Mouse (Mus musculus): ENCODE results near the gene Yipf2. TPM values are rescaled to one million over a fixed set of nuclear protein-coding genes. Genes with fewer than 3 reads are reported as not detected.
A peak's percentile ranks its signal among the peaks of the same experiment; 100 is the strongest.

Yipf2 gene
- total RNA-seq, 1 experiment from 2014 or later = 12.4 TPM

DNA sequence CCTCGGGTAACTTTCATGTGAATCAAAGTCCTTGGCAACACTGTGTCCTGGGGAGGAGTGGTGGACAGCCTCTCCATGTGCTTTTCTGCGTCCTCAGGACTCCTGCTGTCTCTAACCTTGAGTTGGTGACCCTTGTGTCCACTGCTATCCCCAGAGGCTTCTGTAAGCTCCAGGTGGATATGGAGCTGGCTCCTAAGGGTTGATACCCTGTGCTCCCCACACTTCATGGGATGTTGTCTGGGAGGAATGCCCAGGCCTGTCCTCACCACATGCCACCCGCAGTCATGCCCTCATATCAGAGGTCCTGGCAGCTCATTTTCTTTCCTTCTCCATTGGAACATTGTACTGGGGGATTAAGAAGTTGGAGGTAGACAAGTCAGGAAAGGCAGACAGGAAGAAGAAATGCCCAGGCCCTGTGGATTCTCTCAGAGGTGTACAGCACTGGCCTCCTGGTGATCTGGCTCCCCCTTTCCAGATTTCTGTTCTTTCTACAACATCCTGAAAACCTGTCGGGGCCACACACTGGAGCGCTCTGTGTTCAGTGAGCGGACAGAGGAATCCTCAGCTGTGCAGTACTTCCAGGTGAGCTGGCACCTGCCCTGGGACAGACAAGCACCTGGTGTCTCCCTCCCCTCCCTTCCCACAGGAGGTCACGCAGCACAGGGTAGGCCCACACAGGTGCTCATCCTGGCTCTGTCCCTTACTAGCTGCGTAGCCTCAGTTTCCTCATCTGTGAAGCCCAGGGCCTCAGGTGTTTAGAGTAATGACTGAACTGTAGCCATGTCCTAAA lies 18.4 kb downstream of the Yipf2 start:
- no peak for ATAC-seq (replicated peaks in 1 of 2; ENCODE audit: insufficient read depth in 1 of 2, low FRiP score in 2 of 2, low TSS enrichment in 1 of 2, low read depth in 1 of 2, poor library complexity in 2 of 2, severe bottlenecking in 2 of 2)

DNA sequence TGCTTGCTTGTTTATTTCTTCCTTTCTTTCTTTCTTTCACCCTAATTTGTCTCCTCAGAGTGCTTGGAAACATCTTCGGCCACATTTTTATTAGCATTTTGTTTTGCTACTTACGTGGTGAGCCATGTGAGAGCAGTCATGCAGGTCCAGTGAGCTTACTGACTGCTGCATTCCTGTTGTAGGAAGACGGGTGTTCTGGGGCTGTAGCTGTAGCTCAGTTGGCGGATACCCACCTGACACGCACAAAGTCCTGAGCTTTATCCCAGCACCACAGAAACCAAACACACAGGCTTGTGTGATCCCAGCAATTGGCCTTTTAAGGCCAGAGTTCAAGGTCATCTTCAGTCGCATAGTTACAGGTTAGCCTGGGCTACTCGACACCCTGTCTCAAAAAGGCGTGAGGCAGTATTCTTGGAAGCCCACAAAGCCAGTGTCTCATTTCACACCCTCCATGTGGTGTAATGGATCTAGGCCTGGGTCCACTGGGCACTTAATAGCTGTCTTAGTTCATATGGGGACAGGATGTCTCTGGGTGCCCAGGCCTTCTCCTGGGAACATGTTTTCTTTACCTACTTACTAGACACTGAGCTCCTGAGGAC lies 23.9 kb downstream of the Yipf2 start:
- ATAC-seq (replicated peaks in 1 of 2; ENCODE audit: insufficient read depth in 1 of 2, low FRiP score in 2 of 2, low TSS enrichment in 1 of 2, low read depth in 1 of 2, poor library complexity in 2 of 2, severe bottlenecking in 2 of 2) = no peak

DNA sequence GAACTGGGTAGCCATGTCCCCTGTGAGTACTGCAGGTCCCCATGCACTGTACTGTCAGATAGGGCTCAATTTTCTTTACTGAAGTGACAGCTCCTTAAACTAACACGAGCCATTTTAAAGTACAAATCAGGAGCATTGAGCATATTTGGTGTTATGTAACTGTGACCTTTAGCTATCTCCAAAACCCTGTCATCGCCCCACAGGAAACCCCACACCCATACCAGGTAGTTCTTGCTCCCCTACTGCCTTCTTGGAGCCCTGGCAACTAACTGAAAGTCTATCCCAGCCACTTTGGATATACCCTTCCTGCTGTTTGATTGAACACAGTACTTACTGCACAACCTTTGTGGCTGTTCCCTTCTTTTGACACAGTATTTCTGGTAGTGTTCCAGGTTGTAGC lies 25.6 kb downstream of the Yipf2 start:
- no peak for ATAC-seq (replicated peaks in 1 of 2; ENCODE audit: insufficient read depth in 1 of 2, low FRiP score in 2 of 2, low TSS enrichment in 1 of 2, low read depth in 1 of 2, poor library complexity in 2 of 2, severe bottlenecking in 2 of 2)

DNA sequence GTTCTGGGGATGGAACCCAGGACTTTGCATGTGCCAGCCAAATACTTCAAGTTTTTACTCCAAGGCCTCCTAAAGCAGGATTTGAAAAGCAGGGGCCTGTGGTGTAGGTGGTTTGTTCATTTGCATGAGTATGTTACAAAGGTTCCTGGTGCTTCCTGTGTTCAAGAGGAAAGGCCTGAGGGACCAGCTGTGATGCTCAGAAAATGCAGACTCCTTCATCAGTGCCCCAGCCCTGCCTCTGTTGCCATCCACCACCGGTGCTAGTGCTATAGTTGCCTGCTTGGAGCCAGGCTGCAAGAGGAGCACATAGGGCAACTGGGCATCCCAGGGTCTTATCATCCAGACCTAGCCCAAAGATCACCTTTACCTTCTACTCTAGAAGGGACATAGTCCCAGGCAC lies 26.1 kb downstream of the Yipf2 start:
- no peak for ATAC-seq (replicated peaks in 1 of 2; ENCODE audit: insufficient read depth in 1 of 2, low FRiP score in 2 of 2, low TSS enrichment in 1 of 2, low read depth in 1 of 2, poor library complexity in 2 of 2, severe bottlenecking in 2 of 2)

DNA sequence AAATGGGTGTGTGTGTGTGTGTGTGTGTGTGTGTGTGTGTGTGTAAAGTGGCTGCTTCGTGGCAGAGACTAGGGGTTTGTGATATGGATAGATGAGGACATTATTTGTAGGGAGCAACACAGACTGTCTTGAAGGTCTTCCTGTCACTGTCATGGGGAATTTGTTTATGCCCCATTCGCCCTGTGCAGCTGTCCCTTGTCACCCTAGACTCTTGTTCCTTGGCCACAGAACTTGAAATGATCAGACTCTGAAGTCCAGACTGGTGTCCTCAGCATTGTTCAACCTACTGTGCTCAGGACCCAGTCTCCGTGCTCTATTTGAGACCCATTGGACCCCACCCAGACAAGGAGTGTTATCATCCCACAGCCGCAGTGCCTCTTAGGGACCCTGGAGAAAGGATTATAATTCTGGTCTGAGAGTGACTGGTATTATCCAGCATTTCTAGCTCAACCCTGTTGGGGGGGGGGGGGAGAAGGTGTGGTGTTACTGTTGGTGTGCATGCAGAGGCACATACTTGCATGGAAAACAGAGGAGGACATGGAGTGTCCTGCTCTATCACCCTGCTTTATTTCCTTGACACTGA lies 27.5 kb downstream of the Yipf2 start:
- no peak for ATAC-seq (replicated peaks in 1 of 2; ENCODE audit: insufficient read depth in 1 of 2, low FRiP score in 2 of 2, low TSS enrichment in 1 of 2, low read depth in 1 of 2, poor library complexity in 2 of 2, severe bottlenecking in 2 of 2)

DNA sequence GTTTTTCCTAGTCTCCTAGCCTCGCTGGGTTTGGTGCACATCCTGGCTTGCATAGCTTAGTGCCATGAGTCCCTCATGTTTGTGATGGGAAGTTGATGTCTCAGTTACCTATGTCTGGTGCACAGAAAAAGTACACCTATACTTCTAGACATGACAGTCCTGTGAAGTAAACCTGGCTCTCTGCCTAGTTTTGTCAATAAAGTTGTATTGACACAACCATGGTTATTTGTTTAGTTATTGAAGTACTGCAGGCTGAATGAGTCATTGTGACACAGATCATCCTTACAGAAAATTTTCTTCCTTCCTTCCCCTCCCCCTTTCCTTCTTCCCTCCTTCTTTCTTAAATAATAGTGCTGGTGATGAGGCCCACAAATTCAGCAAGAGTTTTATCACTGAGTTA lies 28.2 kb downstream of the Yipf2 start:
- no peak for ATAC-seq (replicated peaks in 1 of 2; ENCODE audit: insufficient read depth in 1 of 2, low FRiP score in 2 of 2, low TSS enrichment in 1 of 2, low read depth in 1 of 2, poor library complexity in 2 of 2, severe bottlenecking in 2 of 2)

DNA sequence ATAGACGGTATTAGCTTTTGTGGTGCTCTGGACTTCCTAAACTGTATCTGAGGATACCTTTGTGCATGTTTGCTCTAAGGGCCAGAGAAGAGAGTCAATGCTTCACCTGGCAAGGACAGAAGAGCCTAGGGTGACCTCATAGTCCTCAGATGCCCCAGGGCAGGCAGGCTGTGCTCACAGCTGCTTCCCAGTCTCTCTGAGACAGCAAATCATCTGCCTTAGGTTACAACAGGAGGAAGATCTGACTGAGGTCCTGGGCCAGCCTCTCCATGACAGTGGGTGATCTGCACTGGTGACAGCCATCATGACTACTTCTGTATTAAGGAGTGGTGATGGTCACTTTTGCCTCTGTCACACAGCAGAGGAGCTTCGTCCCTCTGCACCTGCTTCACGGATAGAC lies 33.5 kb downstream of the Yipf2 start:
- no peak for ATAC-seq (replicated peaks in 1 of 2; ENCODE audit: insufficient read depth in 1 of 2, low FRiP score in 2 of 2, low TSS enrichment in 1 of 2, low read depth in 1 of 2, poor library complexity in 2 of 2, severe bottlenecking in 2 of 2)

DNA sequence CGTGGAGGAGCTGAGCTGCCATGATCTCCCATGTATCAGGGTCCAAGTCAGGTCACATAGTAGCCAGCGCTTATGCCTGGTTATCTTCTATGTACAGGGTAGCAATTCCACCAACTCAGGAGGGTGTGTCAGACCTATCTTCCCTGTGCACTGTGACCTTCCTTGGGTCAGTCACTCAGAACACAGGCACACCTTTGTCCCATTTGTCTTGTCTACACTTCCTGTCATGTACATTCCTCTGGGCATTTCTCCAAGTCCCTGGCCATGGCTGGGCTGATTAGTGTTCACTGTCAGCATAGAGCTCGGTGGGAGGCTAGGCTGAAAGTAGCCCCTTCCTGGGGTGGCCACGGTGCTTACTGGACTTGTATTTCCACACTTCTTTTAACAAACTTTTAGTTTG lies 34.3 kb downstream of the Yipf2 start:
- ATAC-seq (replicated peaks in 1 of 2; ENCODE audit: insufficient read depth in 1 of 2, low FRiP score in 2 of 2, low TSS enrichment in 1 of 2, low read depth in 1 of 2, poor library complexity in 2 of 2, severe bottlenecking in 2 of 2) = peak; percentile 20 to 53; a peak in 1 of 4 replicates

DNA sequence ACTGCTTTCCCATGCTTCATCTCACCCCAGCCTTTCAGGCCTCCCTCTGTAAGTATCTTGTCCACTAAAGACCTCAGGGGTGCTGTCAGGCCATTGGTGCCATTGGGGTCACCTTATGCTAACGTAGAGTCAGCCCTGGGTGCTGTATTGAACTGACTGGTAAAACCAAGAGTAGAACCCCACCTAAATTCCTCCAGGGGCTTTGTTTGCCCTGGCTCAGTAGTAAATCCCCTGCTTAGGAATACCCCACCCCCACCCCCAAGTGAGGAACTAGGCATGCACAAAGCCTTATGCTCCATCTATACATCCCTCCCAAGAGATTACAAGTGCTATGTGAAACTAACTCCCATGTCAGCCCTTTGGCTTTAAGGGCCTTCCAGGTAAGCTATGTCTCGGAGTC lies 35.1 kb downstream of the Yipf2 start:
- no peak for ATAC-seq (replicated peaks in 1 of 2; ENCODE audit: insufficient read depth in 1 of 2, low FRiP score in 2 of 2, low TSS enrichment in 1 of 2, low read depth in 1 of 2, poor library complexity in 2 of 2, severe bottlenecking in 2 of 2)

DNA sequence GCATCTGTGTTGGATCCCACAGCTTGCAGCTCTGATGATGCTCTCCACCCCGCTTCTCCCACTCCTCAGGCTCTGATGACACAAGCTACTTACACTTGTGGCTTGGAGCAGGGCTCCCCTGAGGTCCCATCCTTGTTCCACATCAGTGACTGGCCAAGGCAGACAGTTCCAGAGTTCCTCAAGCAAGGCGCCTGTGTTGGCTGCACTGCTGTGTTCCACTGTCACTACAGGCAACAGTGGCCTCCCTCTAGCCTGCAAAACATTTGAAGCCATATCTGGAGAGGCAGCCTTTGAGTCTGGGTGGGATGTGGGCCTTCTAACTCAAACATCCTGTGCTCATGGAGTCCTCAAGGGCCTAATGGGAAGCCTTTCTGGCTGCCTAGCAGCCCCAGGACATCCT lies 35.6 kb downstream of the Yipf2 start:
- no peak for ATAC-seq (replicated peaks in 1 of 2; ENCODE audit: insufficient read depth in 1 of 2, low FRiP score in 2 of 2, low TSS enrichment in 1 of 2, low read depth in 1 of 2, poor library complexity in 2 of 2, severe bottlenecking in 2 of 2)

DNA sequence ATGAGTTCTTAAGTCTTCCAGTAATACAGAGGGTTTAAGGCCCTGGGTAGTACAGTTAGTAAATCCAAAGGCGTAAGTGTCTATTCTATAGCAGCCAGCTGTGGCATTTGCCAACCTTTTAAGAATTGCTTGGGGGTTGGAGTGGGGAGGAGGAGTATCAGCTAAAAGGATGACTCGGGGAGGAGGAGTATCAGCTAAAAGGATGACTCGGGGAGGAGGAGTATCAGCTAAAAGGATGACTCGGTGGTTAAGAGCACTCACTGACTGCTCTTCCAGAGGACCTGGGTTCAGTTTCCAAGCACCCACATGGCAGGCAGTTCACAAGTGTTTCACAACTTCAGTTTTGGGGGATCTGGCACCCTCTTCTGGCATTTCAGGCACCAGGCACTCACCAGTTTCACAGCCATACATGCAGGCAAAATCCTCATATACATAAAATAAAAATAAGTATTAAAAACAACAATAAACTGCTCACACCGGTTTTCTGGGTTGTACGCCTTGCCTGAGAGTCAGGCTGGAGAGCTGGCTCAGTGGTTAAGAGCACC lies 37.4 kb downstream of the Yipf2 start:
- ATAC-seq (replicated peaks in 1 of 2; ENCODE audit: insufficient read depth in 1 of 2, low FRiP score in 2 of 2, low TSS enrichment in 1 of 2, low read depth in 1 of 2, poor library complexity in 2 of 2, severe bottlenecking in 2 of 2) = no peak

DNA sequence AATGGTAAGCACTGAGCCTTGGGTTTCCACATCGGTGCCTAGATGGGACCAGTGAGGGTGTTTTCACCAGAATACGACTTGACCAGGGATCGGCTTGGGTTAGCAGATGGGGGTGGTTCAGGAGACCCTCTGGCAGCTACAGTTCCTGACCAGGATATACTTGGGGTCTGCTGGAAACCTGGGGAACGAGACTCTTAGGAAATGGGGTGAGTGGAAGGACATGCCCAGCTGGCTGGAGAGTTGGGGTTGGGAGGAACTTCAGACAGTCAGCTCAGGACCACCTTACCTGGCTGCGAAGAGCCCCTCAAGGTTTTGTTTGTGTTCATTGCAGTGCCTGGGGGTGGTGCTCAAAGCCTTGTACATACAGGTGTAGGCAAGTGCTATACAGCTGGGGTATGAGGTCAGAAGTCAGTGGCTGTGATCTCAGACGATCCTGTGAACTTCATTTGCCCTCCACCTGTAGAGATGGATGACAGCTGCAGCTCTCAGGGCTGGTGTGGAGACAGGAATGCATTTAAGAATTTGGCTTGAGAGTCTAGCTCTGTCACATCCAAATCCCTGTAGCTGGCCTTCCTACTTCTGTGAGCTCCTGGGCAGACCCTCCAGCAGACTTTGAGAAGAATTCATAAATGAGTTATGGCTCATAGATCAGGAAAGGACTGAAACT lies 38.9 kb downstream of the Yipf2 start:
- no peak for ATAC-seq (replicated peaks in 1 of 2; ENCODE audit: insufficient read depth in 1 of 2, low FRiP score in 2 of 2, low TSS enrichment in 1 of 2, low read depth in 1 of 2, poor library complexity in 2 of 2, severe bottlenecking in 2 of 2)

DNA sequence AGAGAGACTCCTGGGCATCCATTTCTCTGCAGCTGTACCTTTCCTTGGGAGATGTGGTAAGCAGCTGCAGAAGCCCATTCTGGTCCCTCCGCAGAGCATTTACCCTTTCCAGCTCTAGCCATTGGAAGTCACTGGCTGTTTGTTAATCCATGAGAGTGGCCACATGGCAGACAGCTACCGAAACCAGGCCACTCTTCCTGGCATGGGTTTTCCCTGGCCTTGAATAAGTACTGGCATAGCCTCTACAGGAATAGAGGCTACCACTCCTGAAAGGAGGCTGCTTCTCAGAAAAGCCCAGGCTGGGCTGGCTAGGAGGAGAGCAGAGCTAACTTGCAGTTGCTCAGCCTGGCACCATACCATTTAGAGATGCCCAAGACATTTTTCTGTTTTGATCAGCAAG lies 41.6 kb downstream of the Yipf2 start:
- no peak for ATAC-seq (replicated peaks in 1 of 2; ENCODE audit: insufficient read depth in 1 of 2, low FRiP score in 2 of 2, low TSS enrichment in 1 of 2, low read depth in 1 of 2, poor library complexity in 2 of 2, severe bottlenecking in 2 of 2)

DNA sequence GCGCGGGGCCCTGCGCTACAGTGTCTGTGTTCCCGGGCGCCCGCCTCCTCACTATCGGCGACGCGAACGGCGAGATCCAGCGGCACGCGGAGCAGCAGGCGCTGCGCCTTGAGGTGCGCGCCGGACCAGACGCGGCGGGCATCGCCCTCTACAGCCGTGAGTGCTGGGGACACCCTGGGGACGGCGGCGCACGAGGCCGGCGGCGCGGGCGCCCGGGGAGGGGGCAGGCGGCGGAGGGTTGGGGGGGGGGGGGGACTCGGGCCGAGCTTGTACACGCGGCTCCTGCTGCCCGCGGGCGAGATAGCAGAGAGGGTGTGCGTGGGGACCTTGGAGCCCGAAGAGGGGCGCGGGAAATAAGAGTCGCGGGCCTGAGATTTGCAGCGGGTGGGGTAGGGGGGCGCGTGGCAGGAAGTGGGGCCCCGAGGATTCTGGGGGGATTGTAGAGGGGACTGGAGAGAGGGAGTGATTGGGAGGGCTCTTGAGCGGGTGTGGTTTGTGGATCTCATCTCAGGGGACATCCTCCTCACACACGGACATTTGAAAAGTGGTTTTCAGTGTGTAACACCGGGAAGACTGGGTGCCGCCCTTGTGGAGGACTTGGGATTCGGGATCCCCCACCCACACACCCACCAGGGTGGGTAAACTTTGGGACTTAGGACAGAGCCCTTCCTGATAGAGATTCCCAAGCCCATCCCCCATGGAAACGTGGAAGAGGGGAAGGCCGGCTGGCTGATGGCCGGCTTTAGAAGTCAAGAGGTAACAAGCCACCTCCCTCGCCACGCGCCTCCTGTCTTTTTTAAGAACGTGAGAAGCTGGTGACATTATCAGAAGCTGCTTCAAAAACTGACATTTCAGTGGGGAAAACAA lies 45.3 kb downstream of the Yipf2 start:
- no peak for ATAC-seq (replicated peaks in 1 of 2; ENCODE audit: insufficient read depth in 1 of 2, low FRiP score in 2 of 2, low TSS enrichment in 1 of 2, low read depth in 1 of 2, poor library complexity in 2 of 2, severe bottlenecking in 2 of 2)

DNA sequence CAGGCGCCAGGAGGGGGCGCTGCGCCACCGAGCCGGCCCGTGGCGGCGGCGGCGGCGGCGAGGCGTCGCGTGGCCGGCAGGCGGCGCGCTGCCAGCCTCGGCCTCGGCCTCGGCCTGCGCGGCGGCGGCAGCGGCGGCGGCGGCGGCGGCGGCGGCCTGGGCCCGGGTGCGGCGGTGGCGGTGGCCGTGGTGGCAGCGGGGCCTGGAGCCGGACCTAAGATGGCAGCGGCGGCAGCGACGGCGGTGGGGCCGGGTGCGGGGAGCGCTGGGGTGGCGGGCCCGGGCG lies 45.9 kb downstream of the Yipf2 start, which contains the start of gene Carm1:
Carm1 (plus strand) TSS at position 106 of the 286 bp plus-strand sequence.
- no peak for ATAC-seq (replicated peaks in 1 of 2; ENCODE audit: insufficient read depth in 1 of 2, low FRiP score in 2 of 2, low TSS enrichment in 1 of 2, low read depth in 1 of 2, poor library complexity in 2 of 2, severe bottlenecking in 2 of 2)

DNA sequence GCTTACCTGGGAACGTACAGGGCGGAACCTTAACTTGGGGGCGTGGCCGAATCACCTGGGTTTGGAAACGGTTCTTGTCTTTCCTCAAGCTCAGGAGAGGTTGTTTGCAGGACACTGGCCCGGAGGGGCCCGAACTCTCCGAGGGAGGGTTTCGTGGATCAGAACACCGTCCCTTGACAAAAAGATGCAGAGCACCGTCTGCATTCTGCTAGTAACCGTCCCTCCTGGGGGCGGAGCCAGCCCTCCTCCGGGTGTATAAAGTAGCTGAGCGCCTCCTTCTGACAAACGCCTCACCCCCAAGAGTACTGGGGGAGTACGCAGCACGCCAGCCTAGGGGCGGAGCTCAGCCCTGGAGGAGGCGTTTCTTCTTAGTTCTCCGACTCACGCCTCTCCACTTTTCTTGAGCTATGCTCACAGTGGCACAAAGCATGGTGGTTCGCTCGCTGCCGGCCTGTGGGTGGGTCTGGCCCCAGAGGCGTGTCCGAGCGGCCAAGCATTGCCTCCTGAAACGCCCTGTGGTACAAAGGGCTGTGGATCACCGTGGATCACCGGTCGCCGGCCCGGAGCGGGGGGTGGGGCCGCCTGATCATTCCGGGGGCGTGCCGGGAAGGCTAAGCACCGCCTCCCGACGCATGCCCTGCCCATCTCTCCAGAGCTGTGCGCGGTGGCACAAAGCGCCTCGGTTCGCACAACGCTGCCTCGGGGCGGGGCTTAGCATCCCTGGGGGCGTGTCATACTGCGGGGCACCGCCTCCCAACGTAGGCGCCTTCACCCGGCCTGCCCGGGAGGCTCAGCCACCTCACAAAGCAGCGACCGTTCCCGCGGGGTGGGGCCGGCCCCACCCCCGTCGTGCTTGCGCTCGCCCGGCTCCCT lies 46.5 kb downstream of the Yipf2 start:
- ATAC-seq (replicated peaks in 1 of 2; ENCODE audit: insufficient read depth in 1 of 2, low FRiP score in 2 of 2, low TSS enrichment in 1 of 2, low read depth in 1 of 2, poor library complexity in 2 of 2, severe bottlenecking in 2 of 2) = peak; percentile 91

Data from hematopoietic stem cell, adult 5-6 weeks (primary cell).